Mouse (Mus musculus): ENCODE results near the gene Efna2. TPM values are rescaled to one million over a fixed set of nuclear protein-coding genes. Genes with fewer than 3 reads are reported as not detected.
"Not testable (repeated sequence)": the region's sequence is repeated elsewhere in the genome, so short reads cannot be mapped to it uniquely, and the experiment has no call there.

The Efna2 gene
- polyA plus RNA-seq, 3 experiments from 2014 or later = not detected

DNA sequence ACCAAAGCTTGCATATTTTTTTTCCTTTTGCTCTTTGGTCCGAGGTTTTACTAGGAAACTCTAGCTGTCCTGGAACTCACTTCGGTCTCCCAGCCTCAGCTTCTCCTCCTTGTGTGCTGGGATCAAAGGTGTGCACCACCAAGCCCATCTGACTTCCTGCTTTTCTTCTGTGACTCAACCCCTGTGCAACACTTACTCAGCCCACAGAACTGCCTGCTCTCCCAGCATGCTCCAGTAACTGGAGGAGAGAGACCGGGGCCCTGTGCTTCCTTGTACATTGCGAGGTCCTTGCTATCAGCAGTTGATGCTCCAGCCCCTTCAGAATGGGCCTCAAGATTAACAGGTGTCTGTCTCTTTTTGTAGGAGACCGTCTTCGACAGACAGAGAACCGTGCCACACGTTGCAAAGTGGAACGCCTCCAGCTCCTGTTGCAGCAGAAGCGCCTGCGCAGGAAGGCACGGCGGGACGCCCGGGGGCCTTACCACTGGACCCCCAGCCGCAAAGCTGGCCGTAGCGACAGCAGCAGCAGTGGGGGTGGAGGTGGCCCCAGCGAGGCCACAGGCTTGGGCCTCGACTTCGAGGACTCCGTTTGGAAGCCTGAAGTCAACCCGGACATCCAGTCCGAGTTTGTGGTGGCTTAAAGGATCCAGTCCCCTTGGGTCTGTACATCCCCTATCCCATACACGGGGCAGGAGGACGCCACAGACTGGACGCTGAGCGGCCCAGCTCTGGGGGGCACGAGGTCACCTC lies 23.1 kb upstream of the Efna2 start:
- ATAC-seq = no peak

DNA sequence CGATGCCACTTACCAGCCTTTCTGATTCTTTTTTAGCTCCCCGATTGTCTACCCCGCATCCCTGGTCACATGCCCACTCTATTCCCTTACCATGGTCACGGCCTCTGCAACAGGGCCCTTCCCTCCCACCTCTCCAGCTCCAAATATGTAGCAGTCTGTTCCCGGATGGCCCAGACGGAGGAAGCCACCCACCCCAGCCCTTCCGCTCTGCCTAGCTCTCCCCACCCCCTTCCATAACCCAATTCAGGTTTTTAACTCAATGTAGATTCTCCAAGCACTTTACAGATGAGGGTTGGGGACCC lies 22.6 kb upstream of the Efna2 start:
- no peak for ATAC-seq

DNA sequence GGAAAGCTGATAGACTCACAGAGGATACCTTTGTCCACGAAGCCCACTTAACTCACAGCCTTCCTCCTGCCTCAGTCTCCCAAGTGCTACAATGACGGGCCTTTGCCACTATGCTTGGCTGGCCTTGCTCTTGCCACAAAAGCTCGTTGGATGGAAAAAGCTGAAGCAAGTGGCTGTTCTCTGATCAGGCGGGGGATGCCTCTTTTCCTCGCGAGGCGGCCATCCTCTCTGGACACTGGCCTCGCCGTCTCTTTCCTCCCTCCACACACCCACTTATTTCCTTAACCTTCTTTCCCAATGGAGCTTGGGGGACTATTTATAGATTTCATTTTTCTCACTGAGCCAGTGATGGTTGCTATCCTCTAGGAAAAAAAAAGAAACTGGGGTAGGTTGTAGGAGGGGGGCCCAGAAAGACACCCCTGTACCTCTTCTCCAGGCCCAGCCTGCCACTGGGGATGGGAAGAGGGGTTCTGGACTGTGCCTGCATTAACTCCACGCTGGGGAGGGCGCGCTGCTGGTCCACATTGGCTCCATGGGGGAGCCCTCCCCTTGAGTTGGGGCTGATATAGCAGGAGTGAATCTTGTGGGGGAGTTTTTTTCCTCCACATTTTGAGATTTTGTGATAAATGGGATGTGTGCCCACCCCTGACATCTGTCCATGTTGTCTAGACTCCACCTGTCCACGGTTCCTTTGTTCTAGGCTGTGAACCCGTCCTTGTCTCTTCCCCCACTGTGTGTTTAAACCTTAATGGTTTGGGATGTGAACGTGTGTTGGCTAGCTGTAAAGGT lies 21.9 kb upstream of the Efna2 start:
- ATAC-seq = no peak

DNA sequence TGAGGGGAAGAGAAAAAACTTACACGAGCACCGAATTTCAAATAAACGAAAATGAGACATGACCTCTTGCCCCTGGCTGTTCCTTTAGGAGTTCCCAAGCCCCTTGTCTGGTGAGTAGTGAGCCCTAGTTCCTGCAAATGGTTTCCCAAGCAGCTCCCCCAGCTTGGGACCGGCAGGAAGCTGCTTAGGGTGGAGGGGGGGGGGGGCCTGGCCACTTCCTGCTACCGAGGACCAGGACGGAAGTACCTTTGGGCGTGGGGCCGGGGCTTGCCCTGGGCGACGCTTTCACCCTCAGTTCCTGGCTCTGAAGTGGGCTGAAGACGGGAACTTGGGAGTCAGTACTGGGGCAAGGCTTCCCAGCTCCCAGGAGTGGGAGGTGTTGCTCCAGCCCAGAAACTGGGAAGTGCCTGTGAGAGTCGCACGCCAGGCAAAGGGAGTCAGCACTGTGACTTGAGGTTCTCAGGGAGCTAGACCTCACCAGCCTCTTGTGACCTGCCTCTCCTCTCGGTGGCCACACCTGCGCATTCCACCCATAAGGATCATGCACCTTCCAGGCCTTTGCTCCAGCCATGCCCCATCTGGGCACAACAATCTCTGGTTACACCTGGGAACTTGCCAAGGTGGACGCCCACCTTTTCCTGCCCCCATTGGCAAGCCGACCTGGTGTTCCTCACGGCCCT lies 20.8 kb upstream of the Efna2 start:
- ATAC-seq = peak; percentile 45

DNA sequence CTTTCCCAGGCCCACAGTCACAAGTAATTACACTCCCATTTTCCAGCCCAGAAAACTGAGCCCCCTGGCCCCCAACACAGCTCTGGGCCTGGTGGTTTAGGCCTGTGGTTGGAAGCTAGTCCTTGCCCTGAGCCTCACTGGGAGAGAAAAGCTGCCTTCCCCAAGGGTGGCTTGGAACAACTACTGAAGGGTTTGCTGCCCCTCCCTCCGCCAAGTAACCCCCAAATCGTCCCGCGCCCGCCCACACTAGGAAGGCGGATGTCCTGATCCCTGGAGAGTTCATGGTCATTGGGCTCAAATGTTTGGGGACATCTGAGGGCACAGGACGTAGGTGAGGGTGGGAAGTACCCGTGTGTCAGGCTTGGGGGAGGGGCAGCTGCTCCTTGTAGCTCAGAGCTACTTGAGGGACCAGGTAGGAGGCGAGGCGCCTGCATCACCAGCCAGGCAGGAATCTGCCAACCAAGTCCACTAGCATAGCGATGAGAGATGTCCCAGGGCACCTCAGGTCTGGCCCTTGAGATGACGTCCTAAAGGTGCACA lies 20.2 kb upstream of the Efna2 start:
- no peak for ATAC-seq

DNA sequence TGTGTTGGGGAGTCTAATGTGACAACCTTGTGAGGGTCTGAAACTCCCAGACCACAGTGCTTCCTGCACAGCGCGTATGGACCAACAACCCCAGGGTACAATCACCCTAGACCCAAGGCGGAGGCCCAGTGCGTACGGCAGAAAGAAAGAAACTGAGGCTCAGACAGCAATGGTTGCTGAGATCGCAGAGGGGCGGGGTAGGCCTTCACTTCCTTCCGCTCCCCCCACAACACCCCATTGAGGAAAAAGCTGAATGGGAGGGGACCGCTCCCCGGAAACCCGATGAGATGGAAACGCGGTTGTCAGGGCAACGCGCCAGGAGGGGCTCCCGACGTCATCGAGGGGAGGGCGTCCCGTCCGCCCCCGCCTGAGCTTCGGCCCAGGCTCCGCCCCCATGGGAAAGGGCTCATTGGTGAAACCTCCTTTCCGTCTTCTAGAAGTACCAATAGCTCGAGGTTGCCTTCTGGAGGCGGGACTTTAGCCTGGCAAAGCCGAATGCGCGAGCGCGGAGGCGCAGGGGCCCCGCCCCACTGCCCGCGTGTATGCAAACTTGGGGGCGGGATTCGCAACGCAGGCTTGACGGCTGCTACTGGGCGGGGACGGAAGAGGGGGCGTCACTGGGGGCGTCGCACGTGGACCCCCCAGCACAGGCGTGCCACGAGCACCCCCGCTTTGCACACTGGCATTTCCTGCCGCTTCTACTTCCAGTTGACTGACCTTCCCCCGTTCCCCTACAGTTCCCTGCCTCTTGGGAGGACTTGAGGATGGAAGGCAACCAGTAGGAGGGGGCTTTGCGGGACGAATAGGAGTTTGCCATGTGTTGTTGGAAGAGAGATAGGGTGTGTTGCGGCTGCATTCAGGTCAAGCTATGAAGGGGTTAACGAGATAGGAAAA lies 19.5 kb upstream of the Efna2 start:
- peak; percentile 89 for ATAC-seq

DNA sequence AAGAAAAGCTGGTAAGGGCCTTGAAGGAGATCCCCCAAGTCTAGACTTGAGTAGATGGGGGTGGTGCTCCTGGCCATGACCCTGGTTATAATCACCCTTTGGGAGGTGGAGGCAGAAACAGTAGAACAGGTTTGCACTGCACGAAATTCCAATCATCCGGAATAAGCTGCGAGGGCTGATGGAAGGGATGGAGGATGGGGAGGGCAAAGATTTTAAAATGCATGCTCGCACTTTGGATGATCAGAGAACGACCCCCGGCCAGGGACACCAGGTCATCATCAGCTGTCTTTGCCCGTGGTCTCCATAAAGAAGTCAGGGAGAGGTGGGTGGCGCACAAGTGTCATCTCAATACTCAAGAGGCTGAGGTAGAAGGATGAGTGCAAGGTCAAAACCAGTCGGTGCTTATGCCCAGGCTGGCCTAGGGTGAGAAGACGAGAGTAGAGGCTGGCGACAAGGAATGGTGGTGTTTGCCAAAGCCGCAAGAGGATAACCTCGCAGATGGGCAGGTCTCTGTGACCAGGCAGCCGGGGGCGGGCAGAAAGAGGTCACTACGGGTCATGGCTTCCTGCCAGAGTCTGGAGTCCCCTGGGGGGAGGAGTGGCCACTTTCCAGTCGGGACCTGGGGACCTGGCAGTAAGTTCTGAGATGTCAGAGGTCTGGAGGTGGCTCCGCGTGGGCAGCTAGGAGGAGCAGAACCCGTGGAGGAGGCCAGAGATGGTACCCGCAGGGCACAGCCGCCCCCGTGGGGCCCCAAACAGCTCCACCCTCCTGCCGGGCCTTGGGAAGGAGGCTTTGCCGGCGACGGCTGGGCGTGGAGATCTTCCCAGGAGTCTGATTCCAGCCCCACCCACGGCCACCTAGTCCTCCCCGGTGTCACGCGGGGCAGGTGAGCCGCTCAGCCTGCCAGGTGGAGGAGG lies 18.6 kb upstream of the Efna2 start:
- ATAC-seq = no peak

DNA sequence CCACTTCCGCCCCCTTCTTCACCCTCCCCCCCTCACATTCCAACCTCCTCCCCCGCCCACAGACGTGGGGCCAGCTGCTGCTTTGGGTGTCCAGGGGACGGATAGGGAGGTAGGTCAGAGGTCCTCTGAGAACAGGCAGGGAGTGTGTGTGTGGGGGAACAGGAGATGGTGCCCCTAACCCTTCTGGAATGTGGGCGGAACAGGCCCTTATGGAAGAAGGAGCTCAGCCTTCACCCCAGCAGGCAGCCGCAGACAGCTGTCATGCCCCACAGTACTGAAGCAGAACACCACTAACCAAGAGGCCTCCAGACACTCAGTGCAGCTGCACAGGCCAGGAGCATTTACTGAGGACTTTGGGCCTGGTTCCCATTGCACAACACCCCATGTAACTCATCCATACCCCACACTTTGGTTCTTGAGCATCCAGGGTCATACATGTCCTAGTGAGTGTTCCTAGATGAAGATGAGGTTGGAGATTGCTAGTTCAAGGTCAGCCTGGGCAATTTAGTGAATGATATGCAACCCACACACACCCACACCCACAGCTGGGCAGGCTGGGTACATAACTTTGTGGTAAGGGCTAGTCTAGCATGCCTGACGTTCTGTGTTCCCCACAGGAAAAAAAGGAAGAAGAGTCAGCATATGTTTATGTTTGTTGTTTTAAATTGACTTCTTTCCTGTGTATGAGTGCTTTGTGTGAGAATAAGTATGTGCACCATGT lies 17.6 kb upstream of the Efna2 start:
- ATAC-seq = no peak

DNA sequence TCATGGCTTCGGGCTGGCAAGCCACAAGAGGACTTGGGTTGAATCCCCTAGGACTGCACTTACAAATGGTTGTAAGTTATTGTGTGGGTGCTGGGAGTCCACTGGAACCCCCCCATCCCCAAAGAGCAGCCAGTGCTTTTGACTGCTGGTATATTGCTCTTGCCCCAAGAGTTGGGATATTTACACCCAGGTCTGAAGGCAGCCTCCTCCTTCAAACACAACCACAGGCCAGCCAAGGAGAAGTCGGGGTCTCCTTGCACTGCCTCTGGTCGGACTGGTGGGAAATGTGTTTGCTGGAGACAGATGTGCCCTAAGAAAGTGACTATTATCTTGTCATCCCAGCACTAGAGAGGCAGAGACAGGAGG lies 17.1 kb upstream of the Efna2 start:
- no peak for ATAC-seq

DNA sequence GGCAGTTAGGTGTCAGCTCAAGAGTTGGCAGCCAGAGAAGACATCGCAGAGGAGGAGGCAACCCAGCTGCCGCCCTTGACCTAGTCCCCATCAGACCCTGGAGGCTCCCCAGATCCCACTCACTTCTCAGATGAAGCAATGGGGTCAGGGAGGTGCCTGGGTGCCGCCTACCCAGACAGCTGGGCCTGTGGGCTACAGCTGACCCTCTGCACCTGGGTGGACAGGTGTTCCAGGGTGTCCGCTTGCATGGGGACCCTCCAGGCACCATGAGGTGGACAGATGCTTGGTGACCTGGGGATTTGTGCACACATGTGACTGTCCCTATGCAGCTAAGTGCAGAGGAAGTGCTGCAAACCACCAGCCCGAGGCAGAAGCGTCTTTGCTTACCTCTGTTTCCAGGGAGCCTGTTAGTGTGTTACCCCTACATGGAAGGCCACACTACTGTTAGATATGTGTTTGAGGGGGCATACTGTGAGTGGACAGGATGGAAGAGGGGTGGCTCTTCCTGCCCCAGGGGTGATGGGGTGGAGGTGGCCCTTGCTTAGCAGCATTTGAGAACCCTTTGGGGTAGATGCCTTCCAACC lies 16.5 kb upstream of the Efna2 start:
- no peak for ATAC-seq

DNA sequence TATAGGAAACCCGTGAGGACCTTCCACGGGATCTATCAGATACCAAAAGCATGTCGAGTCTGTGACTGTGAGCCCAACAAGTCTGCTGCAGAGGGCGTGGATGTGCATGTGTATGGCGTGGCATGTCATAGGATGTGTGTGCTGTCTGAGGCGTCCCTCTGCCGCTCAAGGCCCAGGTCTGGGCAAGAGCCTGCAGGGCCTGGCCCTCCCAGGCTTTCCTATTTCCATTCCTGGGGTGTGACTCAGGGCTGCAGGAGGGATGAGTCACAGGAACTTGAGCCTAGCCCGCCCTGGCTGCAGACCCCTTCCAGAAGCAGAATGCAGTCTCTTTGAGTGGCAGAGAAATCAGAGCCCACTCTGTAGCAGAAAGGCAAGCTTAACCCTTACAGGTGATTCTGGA lies 15.6 kb upstream of the Efna2 start:
- no peak for ATAC-seq

DNA sequence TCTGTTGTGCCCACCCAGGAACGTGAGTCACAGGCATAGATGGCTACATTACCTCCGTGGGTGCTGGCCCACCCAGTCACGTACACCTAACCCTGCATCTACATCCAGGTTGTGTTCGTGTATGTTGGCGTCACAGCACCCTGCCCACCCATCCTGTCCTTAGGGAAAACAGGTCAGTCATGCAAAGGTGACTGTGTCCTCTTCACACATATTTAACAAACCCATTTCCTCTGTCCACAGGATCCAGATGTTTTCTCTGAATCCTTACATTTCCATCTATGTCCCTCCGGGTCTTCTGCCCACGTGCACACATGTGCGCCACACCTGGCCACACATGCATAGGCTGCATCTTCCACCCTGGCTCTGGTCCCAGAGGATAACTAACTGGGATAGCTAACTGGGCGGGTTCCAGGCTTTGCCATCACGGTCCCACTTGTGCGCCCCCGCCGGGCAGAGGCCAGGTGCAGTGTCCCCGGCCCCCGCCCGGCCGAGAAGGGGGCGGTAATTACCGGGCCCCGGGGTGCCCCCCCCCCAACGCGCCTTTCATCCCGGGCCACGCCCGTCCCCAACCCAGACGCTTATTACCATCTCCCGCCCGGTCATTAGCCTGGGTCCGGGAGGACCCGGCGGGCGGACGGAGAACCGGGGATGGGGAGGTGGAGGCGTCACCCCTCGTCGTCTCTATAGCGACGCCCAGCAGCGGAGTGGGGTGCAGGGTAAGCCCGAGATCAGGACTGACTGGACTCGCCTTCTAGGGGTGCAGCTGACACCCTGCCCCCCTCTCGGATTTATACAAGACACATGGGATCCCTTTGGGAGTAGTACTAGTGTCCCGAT lies 14.9 kb upstream of the Efna2 start:
- ATAC-seq = no peak

DNA sequence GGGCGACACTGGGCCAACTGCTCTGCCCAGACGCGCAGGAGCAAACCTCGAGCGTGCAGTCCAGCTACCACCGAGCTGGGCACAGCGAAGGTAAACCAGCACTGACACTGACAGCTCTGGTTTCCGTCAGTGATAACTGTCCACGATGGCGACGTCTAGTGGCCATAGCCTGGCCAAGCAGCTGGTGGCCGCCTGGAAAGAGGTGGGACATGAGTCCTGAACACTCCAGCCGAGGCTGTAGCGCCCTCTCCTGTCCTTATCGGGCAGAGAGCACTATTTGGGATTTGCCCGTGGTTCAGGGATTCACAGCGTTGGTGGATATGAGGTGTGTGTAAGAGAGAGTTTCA lies 14.3 kb upstream of the Efna2 start:
- peak; percentile 22 for ATAC-seq

DNA sequence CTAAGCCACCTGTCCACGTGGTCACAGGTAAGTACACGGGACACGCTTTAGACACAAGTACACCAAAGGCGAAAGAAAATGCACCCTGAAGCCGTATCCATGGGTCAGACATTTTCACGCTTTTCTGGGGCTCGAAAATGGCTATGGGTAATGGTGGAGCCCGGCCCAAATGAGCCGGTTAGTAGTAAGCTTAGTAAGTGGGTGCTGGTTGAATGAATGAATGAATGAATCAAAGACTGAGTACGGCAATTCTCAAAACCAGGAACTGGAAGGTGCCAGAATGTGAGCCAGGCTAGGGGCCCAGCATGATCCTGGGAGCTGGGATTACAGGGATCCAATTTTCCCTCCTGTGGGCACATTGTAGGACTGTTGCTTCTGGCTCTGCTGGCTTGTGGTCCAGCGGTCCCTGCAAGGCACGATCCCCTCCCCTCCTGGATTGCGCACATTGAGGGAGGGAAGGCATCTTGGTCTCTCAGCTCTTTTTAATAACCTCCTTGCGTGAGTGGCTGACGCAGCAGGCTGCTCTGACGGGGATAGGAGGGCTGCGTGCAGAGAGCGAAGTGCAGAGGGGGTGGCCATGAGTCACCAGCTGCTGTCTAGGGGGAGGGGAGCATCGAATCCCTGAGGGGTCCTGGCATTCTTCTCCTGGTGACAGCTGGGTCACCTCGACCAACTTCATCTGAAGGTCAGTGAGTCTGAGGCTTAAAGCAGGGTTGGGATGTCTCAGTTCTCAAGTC lies 13.7 kb upstream of the Efna2 start, which contains the start of gene Cirbp:
TSS of gene Cirbp (plus strand) at position 594 of the 737 bp plus-strand sequence.
- no peak for ATAC-seq

DNA sequence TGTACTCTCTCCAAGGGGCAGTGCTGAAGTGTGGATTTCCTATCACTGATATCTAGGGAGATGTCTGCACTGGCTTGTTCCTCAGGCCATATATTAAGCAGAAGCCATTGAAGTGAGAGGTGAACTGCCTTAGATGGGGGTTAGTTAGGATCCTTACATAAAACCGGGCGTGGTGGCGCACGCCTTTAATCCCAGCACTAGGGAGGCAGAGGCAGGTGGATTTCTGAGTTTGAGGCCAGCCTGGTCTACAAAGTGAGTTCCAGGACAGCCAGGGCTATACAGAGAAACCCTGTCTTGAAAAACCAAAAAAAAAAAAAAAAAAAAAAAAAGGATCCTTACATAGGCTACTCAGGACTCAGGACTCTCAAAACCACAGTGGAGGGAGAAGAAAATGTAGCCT lies 13.1 kb upstream of the Efna2 start:
- ATAC-seq = not testable (repeated sequence)

DNA sequence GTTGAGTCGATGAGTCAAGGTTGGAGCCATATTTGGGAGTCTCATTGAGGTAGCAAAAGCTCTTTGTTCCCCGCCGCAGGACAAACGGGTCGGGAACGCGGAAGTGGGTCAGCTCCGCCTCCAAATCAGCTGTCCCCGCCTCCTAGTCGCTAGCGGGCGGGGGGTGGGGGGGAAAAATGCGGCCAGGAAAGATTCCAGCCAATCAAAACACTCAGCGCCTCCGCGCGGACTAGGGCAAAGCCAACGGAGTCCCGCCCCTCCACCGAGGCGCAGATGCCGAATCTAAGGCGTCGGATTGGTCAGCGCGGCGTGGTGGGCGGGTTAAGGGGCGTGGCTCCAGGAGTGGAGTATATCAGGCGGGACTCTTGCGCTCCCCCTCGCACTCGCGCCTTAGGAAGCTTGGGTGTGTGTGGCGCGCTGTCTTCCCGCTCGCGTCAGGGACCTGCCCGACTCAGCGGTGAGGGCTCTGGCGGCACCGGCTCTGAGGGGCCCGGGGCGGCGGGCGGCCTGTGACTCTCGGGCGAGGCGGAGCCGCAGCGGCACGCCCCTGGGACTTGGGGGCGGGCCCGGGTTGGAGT lies 11.7 kb upstream of the Efna2 start:
- ATAC-seq = peak; percentile 88

DNA sequence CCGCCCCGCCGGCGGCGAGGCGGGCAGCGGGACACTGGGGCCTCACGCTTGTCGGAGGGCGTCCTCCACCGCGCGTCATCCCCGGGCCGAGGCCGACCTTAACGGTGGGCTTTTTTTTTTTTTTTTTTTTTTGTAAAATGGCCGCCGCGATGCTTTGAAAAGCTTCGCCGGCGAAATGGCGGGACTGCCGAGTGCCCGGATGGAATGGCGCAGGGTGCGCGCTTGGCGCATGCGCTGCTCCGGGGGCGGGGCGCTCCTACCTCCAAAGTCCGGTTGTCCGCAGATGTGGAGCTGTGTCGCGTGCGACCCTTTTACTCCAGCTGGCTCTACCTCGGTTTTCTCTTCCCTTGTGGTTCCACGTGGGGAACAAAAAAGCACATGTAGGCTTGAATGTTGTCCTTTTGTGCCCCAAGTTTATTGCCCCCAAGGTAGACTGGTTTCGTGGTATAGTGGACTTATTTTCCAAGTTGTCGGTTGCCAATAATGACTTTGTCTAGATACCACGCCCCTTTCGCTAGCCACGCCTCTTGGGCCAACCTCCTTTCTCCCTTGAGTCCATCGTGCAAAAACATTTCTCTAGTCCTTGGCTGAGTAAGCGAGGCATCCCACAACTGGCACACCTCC lies 11.1 kb upstream of the Efna2 start:
- ATAC-seq = peak; percentile 14

DNA sequence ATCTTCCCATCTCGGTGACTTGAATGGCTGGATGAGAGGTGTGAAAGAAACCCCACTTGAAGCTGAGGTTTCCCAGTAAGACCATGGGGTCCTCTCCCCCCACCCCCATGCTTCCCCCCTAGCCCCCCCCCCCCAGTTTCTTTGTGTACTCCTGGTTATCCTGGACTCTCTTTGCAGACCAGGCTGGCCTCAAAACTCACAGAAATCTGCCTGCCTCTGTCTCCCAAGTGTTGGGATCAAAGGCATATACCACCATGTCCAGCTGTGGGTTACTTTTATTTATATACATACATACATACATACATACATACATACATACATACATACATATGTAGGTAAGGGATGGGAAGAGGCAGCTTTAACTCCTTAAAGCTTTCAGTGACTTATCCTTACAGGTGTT lies 10.2 kb upstream of the Efna2 start:
- ATAC-seq = no peak

All from inflammation-experienced regulatory T-cells, adult 6 months (primary cell).